Mouse (Mus musculus) heart, embryonic 16.5 days (tissue): ENCODE results near the gene Nacad. TPM values are rescaled to one million over a fixed set of nuclear protein-coding genes. Genes with fewer than 3 reads are reported as not detected.

Source experiments
- ATAC-seq: fragments of 200-750 bp; cut with Nextera tagmentation; replicated peaks from 2 replicates; pipeline ENCODE4 v1.8.0; 2017; ENCODE audit warnings: moderate number of reproducible peaks; ENCODE audit not compliant: insufficient read depth, low FRiP score; ENCODE audit errors: extremely low read depth
- H3K27ac ChIP-seq: fragments of 300-500 bp; sonication (generic); 2 replicates; pipeline ENCODE4 v1.5.1; 2014; ENCODE audit warnings: mild to moderate bottlenecking, low read length, control low read depth, moderate library complexity
- H3K27me3 ChIP-seq: fragments of 300-500 bp; sonication (generic); 2 replicates; pipeline ENCODE4 v1.6.1; 2014; ENCODE audit warnings: low read length, mixed read lengths; ENCODE audit not compliant: control insufficient read depth, insufficient read depth
- H3K36me3 ChIP-seq: fragments of 300-500 bp; sonication (generic); 2 replicates; pipeline ENCODE4 v1.6.1; 2014; ENCODE audit not compliant: control insufficient read depth, insufficient read depth
- H3K4me1 ChIP-seq: fragments of 300-500 bp; sonication (generic); 2 replicates; pipeline ENCODE4 v1.6.1; 2014; ENCODE audit warnings: low read length, mixed read lengths; ENCODE audit not compliant: control insufficient read depth, insufficient read depth
- H3K4me2 ChIP-seq: fragments of 300-500 bp; sonication (generic); 2 replicates; pipeline ENCODE4 v1.6.1; 2014; ENCODE audit warnings: low read depth, mild to moderate bottlenecking, control low read depth, low read length
- H3K4me3 ChIP-seq: fragments of 300-500 bp; sonication (generic); 2 replicates; pipeline ENCODE4 v1.5.1; 2014; ENCODE audit warnings: mild to moderate bottlenecking, control low read depth, low read length
- H3K9ac ChIP-seq: fragments of 300-500 bp; sonication (generic); 2 replicates; pipeline ENCODE4 v1.6.1; 2014; ENCODE audit warnings: low read length, control low read depth
- H3K9me3 ChIP-seq: fragments of 300-500 bp; sonication (generic); replicated peaks from 2 replicates; pipeline ENCODE4 v1.6.1; 2016; ENCODE audit warnings: low read length; ENCODE audit not compliant: control insufficient read depth
- WGBS: fragments of 180-500 bp; shearing (Covaris S2); extraction: QIAGEN DNeasy Blood & Tissue Kit; methylation state at CpG from one replicate; pipeline ENCODE4 v1.1.7; 2014; 5-methylcytosine and 5-hydroxymethylcytosine counted together
- polyA plus RNA-seq: library from polyadenylated mRNA; unstranded; fragments of >200 nt; fragmentation: Nextera tagmentation; extraction: Ambion mirVana; gene quantifications from 2 replicates; pipeline ENCODE4 v1.2.1, GENCODE M21; 2015

Gene Nacad
- polyA plus RNA-seq, 1 experiment from 2014 or later, result 1.0 TPM

GRCm38 (mm10) chr11:6590933-6591675, 14.7 kb downstream of the Nacad start:
- Histone ChIP-seq H3K4me2 (no peak overlapping the region), H3K4me3 (no peak overlapping the region), H3K36me3 (peaks cover 39% of the 10 kb centered on the region), H3K9ac (no peak overlapping the region), H3K27me3 (no peaks in the 10 kb centered on the region), H3K9me3 (no peaks in the 10 kb centered on the region), H3K4me1 (peaks cover 22% of the 10 kb centered on the region), H3K27ac (no peak overlapping the region)
- no peak for ATAC-seq
- 81% methylated on average over 10 of the region's 10 CpGs for WGBS

- H3K9ac ChIP-seq, result no peak overlapping the region
- H3K4me2 ChIP-seq, result no peak overlapping the region
- no peak overlapping the region for H3K4me3 ChIP-seq
- no peak for ATAC-seq
- WGBS, result 81% methylated on average over 7 of the region's 7 CpGs
- peaks cover 17% of the 10 kb centered on the region for H3K4me1 ChIP-seq
- no peaks in the 10 kb centered on the region for H3K9me3 ChIP-seq
- no peaks in the 10 kb centered on the region for H3K27me3 ChIP-seq
- no peak overlapping the region for H3K27ac ChIP-seq
- H3K36me3 ChIP-seq, result peaks cover 36% of the 10 kb centered on the region
Measured at GRCm38 (mm10) chr11:6589838-6590237, 16.0 kb downstream of the Nacad start.

GRCm38 (mm10) chr11:6588295-6588694, 17.6 kb downstream of the Nacad start:
- H3K4me3 ChIP-seq, result no peak overlapping the region
- peaks cover 29% of the 10 kb centered on the region for H3K36me3 ChIP-seq

DNA sequence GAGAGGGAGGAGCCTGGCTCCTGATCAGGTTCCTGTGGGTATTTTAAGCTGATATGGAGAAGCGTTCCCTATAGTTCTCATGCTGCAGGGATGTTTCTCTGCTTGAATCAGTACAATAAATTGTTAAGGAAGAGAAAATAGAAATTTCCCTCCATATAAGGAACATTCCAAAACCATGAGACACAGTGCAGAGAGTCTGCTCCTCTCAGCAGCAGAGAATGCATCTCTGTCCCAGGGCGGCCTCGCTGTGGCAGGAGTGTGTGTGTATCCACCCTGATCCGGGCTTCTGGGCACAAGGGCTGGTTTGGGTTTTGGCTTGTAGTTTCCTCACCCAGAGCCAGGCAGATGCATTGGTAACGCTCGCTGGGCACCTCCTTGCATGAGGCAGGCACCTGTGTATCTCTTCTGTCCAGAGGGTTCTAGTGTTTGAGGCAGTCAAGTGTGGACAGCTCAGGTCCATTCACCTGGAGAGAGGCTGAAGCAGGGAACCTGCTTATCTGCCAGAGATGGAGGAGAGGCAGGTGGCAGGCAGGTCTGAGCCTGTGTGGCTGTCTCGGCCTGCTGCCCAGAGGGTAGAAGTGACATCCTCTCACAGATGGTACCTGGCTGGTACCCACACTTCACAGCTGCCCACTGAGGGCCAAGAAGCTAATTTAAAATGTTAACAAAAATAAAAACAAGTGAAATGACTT, 18.5 kb downstream of the Nacad start:
- no peak for ATAC-seq
- H3K4me2 ChIP-seq, result no peak overlapping the region
- peaks cover 15% of the 10 kb centered on the region for H3K4me1 ChIP-seq
- no peaks in the 10 kb centered on the region for H3K9me3 ChIP-seq
- WGBS, result 68% methylated on average over 7 of the region's 7 CpGs
- no peaks in the 10 kb centered on the region for H3K27me3 ChIP-seq
- no peak overlapping the region for H3K9ac ChIP-seq
- H3K4me3 ChIP-seq, result no peak overlapping the region
- 0 out of 2 replicates have a peak overlapping the region, but pooled peaks have one; percentile 32 for H3K27ac ChIP-seq
- peaks cover 20% of the 10 kb centered on the region for H3K36me3 ChIP-seq

More at GRCm38 (mm10) chr11:6588295-6588694, 17.6 kb downstream of the Nacad start:
- Histone ChIP-seq H3K27me3 (no peaks in the 10 kb centered on the region), H3K4me1 (peaks cover 15% of the 10 kb centered on the region), H3K9me3 (no peaks in the 10 kb centered on the region), H3K27ac (no peak overlapping the region), H3K9ac (no peak overlapping the region), H3K4me2 (no peak overlapping the region)
- 85% methylated on average over 7 of the region's 7 CpGs for WGBS
- ATAC-seq, result no peak

GRCm38 (mm10) chr11:6586660-6587059, 19.2 kb downstream of the Nacad start:
- WGBS, result 52% methylated on average over 3 of the region's 3 CpGs
- Histone ChIP-seq H3K4me2 (no peak overlapping the region), H3K4me3 (no peak overlapping the region), H3K9me3 (no peaks in the 10 kb centered on the region), H3K27ac (peak overlapping the region; percentile 29), H3K9ac (no peak overlapping the region; the same call in 1 of the 2 replicates), H3K36me3 (peaks cover 17% of the 10 kb centered on the region), H3K27me3 (no peaks in the 10 kb centered on the region), H3K4me1 (peaks cover 15% of the 10 kb centered on the region)
- ATAC-seq, result no peak

GRCm38 (mm10) chr11:6585748-6586147, 20.1 kb downstream of the Nacad start:
- ATAC-seq, result no peak
- Histone ChIP-seq H3K27ac (no peak overlapping the region), H3K36me3 (peaks cover 11% of the 10 kb centered on the region), H3K9ac (no peak overlapping the region), H3K4me3 (no peak overlapping the region), H3K9me3 (no peaks in the 10 kb centered on the region), H3K27me3 (no peaks in the 10 kb centered on the region), H3K4me2 (no peak overlapping the region), H3K4me1 (peaks cover 15% of the 10 kb centered on the region)
- WGBS, result 93% methylated on average over 8 of the region's 8 CpGs

- Histone ChIP-seq H3K36me3 (peaks cover 6% of the 10 kb centered on the region), H3K9me3 (no peaks in the 10 kb centered on the region), H3K27ac (no peak overlapping the region), H3K4me1 (peaks cover 14% of the 10 kb centered on the region), H3K9ac (no peak overlapping the region), H3K4me3 (no peak overlapping the region), H3K27me3 (no peaks in the 10 kb centered on the region), H3K4me2 (no peak overlapping the region)
- 88% methylated on average over 2 of the region's 2 CpGs for WGBS
- no peak for ATAC-seq
Measured at GRCm38 (mm10) chr11:6581560-6581959, 24.3 kb downstream of the Nacad start.

DNA sequence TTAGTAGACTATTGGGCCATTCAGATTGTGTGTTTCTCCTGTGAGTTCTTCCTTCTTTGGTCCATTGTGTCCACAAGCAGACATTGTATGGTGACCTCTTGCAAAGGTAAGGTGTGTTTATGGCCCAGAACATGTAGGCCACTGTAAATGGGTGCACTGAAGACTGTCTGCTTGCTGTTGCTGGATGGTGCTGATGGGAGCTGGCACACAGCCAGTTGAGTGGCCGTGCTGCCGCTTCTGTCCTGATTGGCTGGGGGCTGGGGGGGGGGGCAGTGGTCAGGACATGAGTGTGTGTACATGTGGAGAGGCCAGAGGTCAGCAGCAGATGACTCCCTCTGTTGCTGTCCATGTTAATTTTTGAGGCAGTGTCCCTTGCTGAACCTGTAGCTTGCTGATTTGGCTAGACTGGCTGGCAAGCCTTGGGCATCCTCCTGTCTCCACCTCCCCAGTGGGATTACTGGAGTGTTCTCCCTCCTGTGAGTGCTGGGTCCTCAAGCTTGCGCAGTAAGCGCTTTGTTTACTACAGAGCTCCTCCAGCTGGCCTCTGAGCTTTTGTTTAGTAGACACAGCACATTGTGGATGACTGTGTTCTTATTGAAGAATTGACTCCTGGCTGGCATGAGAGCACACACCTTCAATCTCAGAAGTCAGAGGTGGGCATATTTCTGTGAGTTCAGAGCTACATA, 25.6 kb downstream of the Nacad start:
- H3K4me3 ChIP-seq, result no peak overlapping the region
- ATAC-seq, result no peak; the same call in 1 of the 2 replicates
- H3K27me3 ChIP-seq, result no peaks in the 10 kb centered on the region
- no peak overlapping the region for H3K4me2 ChIP-seq
- peaks cover 6% of the 10 kb centered on the region for H3K36me3 ChIP-seq
- H3K27ac ChIP-seq, result no peak overlapping the region
- 46% methylated on average over 4 of the region's 4 CpGs for WGBS
- H3K9ac ChIP-seq, result no peak overlapping the region
- H3K9me3 ChIP-seq, result no peaks in the 10 kb centered on the region
- H3K4me1 ChIP-seq, result peaks cover 6% of the 10 kb centered on the region; the same call in 1 of the 2 replicates

- H3K27me3 ChIP-seq, result no peaks in the 10 kb centered on the region
- H3K9ac ChIP-seq, result no peak overlapping the region
- WGBS, result 89% methylated on average over 7 of the region's 7 CpGs
- H3K27ac ChIP-seq, result no peak overlapping the region
- ATAC-seq, result no peak
- no peak overlapping the region for H3K4me2 ChIP-seq
- peaks cover 6% of the 10 kb centered on the region; the same call in 1 of the 2 replicates for H3K4me1 ChIP-seq
- no peaks in the 10 kb centered on the region for H3K36me3 ChIP-seq
- H3K9me3 ChIP-seq, result no peaks in the 10 kb centered on the region
- no peak overlapping the region for H3K4me3 ChIP-seq
Measured at GRCm38 (mm10) chr11:6579361-6579760, 26.5 kb downstream of the Nacad start.
